Mouse (Mus musculus) pancreas, adult 10 weeks (tissue): Measurements from ENCODE around the gene Slc6a14. TPM values are rescaled to one million over a fixed set of nuclear protein-coding genes. Genes with fewer than 3 reads are reported as not detected.

Experiments
- polyA plus RNA-seq: library from polyadenylated mRNA; stranded (reverse); fragments of 350-450 nt; fragmentation: Illumina TruSeq; extraction: RNeasy Lipid Tissue Mini Kit (QIAGEN cat#74804); gene quantifications from one replicate; pipeline ENCODE4 v1.2.3, GENCODE M21; 2015; ENCODE audit warnings: low read depth, low replicate concordance; ENCODE audit not compliant: insufficient read depth

Slc6a14 gene
- not detected for polyA plus RNA-seq

GRCm38 (mm10) chrX:21714829-21715228 is at the start of gene Slc6a14:
Gene Slc6a14 (plus strand): TSS chrX:21714896.

GRCm38 (mm10) chrX:21744997-21745396 is 30.3 kb downstream of the Slc6a14 start, which contains the start of gene Gm28269:
Gene Gm28269 (minus strand): TSS chrX:21745097.

Other genes with a start within 250 kb of the Slc6a14 start
- gene Agtr2, start 230.4 kb upstream of the Slc6a14 start, polyA plus RNA-seq: not detected
- gene Gm28269, start 30.2 kb downstream of the Slc6a14 start, polyA plus RNA-seq: not detected